Mouse (Mus musculus): ENCODE measurements around the gene Snrnp35. TPM values are rescaled to one million over a fixed set of nuclear protein-coding genes. Genes with fewer than 3 reads are reported as not detected.
A peak's percentile ranks its signal among the peaks of the same experiment; 100 is the strongest.

The Snrnp35 gene
- polyA plus RNA-seq, 1 experiment from 2014 or later: 20.7 TPM

- Histone ChIP-seq H3K4me2 (peak overlapping the region; percentile 84), H3K27me3 (replicated peaks) (no peaks in the 10 kb centered on the region), H3K9me3 (replicated peaks) (no peaks in the 10 kb centered on the region), H3K4me1 (peaks cover 36% of the 10 kb centered on the region), H3K4me3 (replicated peaks) (peak overlapping the region; percentile 84), H3K27ac (replicated peaks) (no peak overlapping the region), H3K9ac (replicated peaks) (peak overlapping the region; percentile 73; the same call in 1 of the 2 replicates), H3K36me3 (no peaks in the 10 kb centered on the region)
- 59% methylated on average over 8 of the region's 8 CpGs for WGBS
- no peak for ATAC-seq (ENCODE audit: low FRiP score)
Observed at GRCm38 (mm10) chr5:124529697-124530096, 46.8 kb downstream of the Snrnp35 start.

- Histone ChIP-seq H3K36me3 (no peaks in the 10 kb centered on the region), H3K4me3 (replicated peaks) (peak within 1 kb of the TSS; percentile 84), H3K4me2 (peak within 1 kb of the TSS; percentile 84), H3K27ac (replicated peaks) (peak within 1 kb of the TSS; percentile 87), H3K9ac (replicated peaks) (peak within 1 kb of the TSS; percentile 73), H3K27me3 (replicated peaks) (no peaks in the 10 kb centered on the region), H3K4me1 (peaks cover 36% of the 10 kb centered on the region), H3K9me3 (replicated peaks) (no peaks in the 10 kb centered on the region)
- under 1% methylated on average over 92 of the region's 96 CpGs for WGBS
- peak; percentile 92 for ATAC-seq (ENCODE audit: low FRiP score)
Observed at GRCm38 (mm10) chr5:124530655-124531582, 48.0 kb downstream of the Snrnp35 start, which contains the start of gene Rilpl1. Rilpl1 (minus strand) TSS chr5:124531391.

GRCm38 (mm10) chr5:124531583-124531930 is 48.6 kb downstream of the Snrnp35 start:
- Histone ChIP-seq H3K9me3 (replicated peaks) (no peaks in the 10 kb centered on the region), H3K4me2 (peak overlapping the region; percentile 84), H3K9ac (replicated peaks) (peak overlapping the region; percentile 73), H3K4me3 (replicated peaks) (peak overlapping the region; percentile 84), H3K27ac (replicated peaks) (peak overlapping the region; percentile 87), H3K36me3 (no peaks in the 10 kb centered on the region), H3K27me3 (replicated peaks) (no peaks in the 10 kb centered on the region), H3K4me1 (peaks cover 36% of the 10 kb centered on the region)
- 13% methylated on average over 14 of the region's 14 CpGs for WGBS
- peak; percentile 40 for ATAC-seq (ENCODE audit: low FRiP score)

GRCm38 (mm10) chr5:124532451-124532850 is 49.5 kb downstream of the Snrnp35 start:
- Histone ChIP-seq H3K4me3 (replicated peaks) (no peak overlapping the region), H3K4me1 (peaks cover 40% of the 10 kb centered on the region), H3K4me2 (no peak overlapping the region), H3K9me3 (replicated peaks) (no peaks in the 10 kb centered on the region), H3K9ac (replicated peaks) (no peak overlapping the region), H3K36me3 (no peaks in the 10 kb centered on the region), H3K27ac (replicated peaks) (no peak overlapping the region), H3K27me3 (replicated peaks) (no peaks in the 10 kb centered on the region)
- no peak for ATAC-seq (ENCODE audit: low FRiP score)
- 43% methylated on average over 7 of the region's 7 CpGs for WGBS

- ATAC-seq (ENCODE audit: low FRiP score): no peak
- H3K27ac ChIP-seq (replicated peaks): no peak overlapping the region
- peaks cover 19% of the 10 kb centered on the region for H3K4me1 ChIP-seq
- WGBS: 74% methylated on average over 5 of the region's 5 CpGs
- H3K27me3 ChIP-seq (replicated peaks): no peaks in the 10 kb centered on the region
- no peaks in the 10 kb centered on the region for H3K36me3 ChIP-seq
- no peak overlapping the region for H3K4me2 ChIP-seq
- no peak overlapping the region for H3K9ac ChIP-seq (replicated peaks)
- no peaks in the 10 kb centered on the region for H3K9me3 ChIP-seq (replicated peaks)
- no peak overlapping the region for H3K4me3 ChIP-seq (replicated peaks)
Observed at GRCm38 (mm10) chr5:124535016-124535415, 52.1 kb downstream of the Snrnp35 start.

GRCm38 (mm10) chr5:124536776-124537175 is 53.8 kb downstream of the Snrnp35 start:
- WGBS: 6% methylated on average over 16 of the region's 17 CpGs
- H3K4me3 ChIP-seq (replicated peaks): 0 out of 2 replicates have a peak overlapping the region, but pooled peaks have one; percentile 6
- no peak for ATAC-seq (ENCODE audit: low FRiP score)
- no peak overlapping the region for H3K27ac ChIP-seq (replicated peaks)
- H3K9me3 ChIP-seq (replicated peaks): no peaks in the 10 kb centered on the region
- H3K9ac ChIP-seq (replicated peaks): no peak overlapping the region
- H3K4me1 ChIP-seq: peaks cover 15% of the 10 kb centered on the region
- no peaks in the 10 kb centered on the region for H3K36me3 ChIP-seq
- peak overlapping the region; percentile 46 for H3K4me2 ChIP-seq
- H3K27me3 ChIP-seq (replicated peaks): no peaks in the 10 kb centered on the region

GRCm38 (mm10) chr5:124538813-124539792 is 56.2 kb downstream of the Snrnp35 start:
- Histone ChIP-seq H3K9me3 (replicated peaks) (no peaks in the 10 kb centered on the region), H3K36me3 (peaks cover 10% of the 10 kb centered on the region), H3K27ac (replicated peaks) (no peak overlapping the region), H3K9ac (replicated peaks) (no peak overlapping the region), H3K27me3 (replicated peaks) (no peaks in the 10 kb centered on the region), H3K4me2 (no peak overlapping the region), H3K4me3 (replicated peaks) (no peak overlapping the region), H3K4me1 (peaks cover 26% of the 10 kb centered on the region)
- 83% methylated on average over 16 of the region's 16 CpGs for WGBS
- no peak for ATAC-seq (ENCODE audit: low FRiP score)

- 76% methylated on average over 4 of the region's 4 CpGs for WGBS
- H3K27ac ChIP-seq (replicated peaks): peak overlapping the region; percentile 83
- H3K27me3 ChIP-seq (replicated peaks): no peaks in the 10 kb centered on the region
- peak overlapping the region; percentile 50 for H3K4me2 ChIP-seq
- H3K36me3 ChIP-seq: peaks cover 18% of the 10 kb centered on the region
- ATAC-seq (ENCODE audit: low FRiP score): no peak; the same call in 1 of the 2 replicates
- H3K9me3 ChIP-seq (replicated peaks): no peaks in the 10 kb centered on the region
- H3K4me1 ChIP-seq: peaks cover 28% of the 10 kb centered on the region
- H3K4me3 ChIP-seq (replicated peaks): peak overlapping the region; percentile 93
- H3K9ac ChIP-seq (replicated peaks): no peak overlapping the region
Observed at GRCm38 (mm10) chr5:124539905-124540304, 57.0 kb downstream of the Snrnp35 start.

GRCm38 (mm10) chr5:124540383-124540786 is 57.5 kb downstream of the Snrnp35 start, which contains the start of gene Tmed2:
Tmed2 (plus strand) TSS chr5:124540695.
- H3K4me2 ChIP-seq: peak within 1 kb of the TSS; percentile 83
- peak within 1 kb of the TSS; percentile 93 for H3K4me3 ChIP-seq (replicated peaks)
- WGBS: under 1% methylated on average over 30 of the region's 35 CpGs
- no peaks in the 10 kb centered on the region for H3K27me3 ChIP-seq (replicated peaks)
- H3K9ac ChIP-seq (replicated peaks): peak within 1 kb of the TSS; percentile 72
- H3K36me3 ChIP-seq: peaks cover 22% of the 10 kb centered on the region
- no peaks in the 10 kb centered on the region for H3K9me3 ChIP-seq (replicated peaks)
- H3K27ac ChIP-seq (replicated peaks): peak within 1 kb of the TSS; percentile 83
- peaks cover 28% of the 10 kb centered on the region for H3K4me1 ChIP-seq
- peak; percentile 96 for ATAC-seq (ENCODE audit: low FRiP score)

Data from neural tube, embryonic 15.5 days (tissue).